Mouse (Mus musculus): Measurements from ENCODE around the gene Hcrtr1. TPM values are rescaled to one million over a fixed set of nuclear protein-coding genes. Genes with fewer than 3 reads are reported as not detected.

Hcrtr1 gene
- polyA plus RNA-seq, 1 experiment from 2014 or later: not detected

GRCm38 (mm10) chr4:130171951-130172765 is 33.0 kb upstream of the Hcrtr1 start:
- ATAC-seq (ENCODE audit: insufficient number of reproducible peaks, low FRiP score, low TSS enrichment, low read depth): peak; percentile 40; the same call in 1 of the 2 replicates
- peaks cover 6% of the 10 kb centered on the region for H3K27me3 ChIP-seq (ENCODE audit: control insufficient read depth, insufficient read depth, low read length)
- WGBS: 46% methylated on average over 11 of the region's 11 CpGs
- H3K4me2 ChIP-seq (ENCODE audit: low read depth, severe bottlenecking): peak overlapping the region; percentile 15; the same call in 1 of the 2 replicates
- peak overlapping the region; percentile 45; the same call in 1 of the 2 replicates for H3K9ac ChIP-seq (ENCODE audit: low read length)
- peaks cover 42% of the 10 kb centered on the region for H3K4me1 ChIP-seq (ENCODE audit: control insufficient read depth, insufficient read depth, low read length)
- H3K9me3 ChIP-seq (ENCODE audit: control insufficient read depth, low read length): no peaks in the 10 kb centered on the region
- DNase-seq (ENCODE audit: low spot score): peak; percentile 67
- no peak overlapping the region for H3K4me3 ChIP-seq (ENCODE audit: low read depth, low read length)
- no peaks in the 10 kb centered on the region for H3K36me3 ChIP-seq (ENCODE audit: control insufficient read depth, insufficient read depth, low read length)
- peak overlapping the region; percentile 70 for H3K27ac ChIP-seq (replicated peaks; ENCODE audit: low read depth, low read length)

DNA sequence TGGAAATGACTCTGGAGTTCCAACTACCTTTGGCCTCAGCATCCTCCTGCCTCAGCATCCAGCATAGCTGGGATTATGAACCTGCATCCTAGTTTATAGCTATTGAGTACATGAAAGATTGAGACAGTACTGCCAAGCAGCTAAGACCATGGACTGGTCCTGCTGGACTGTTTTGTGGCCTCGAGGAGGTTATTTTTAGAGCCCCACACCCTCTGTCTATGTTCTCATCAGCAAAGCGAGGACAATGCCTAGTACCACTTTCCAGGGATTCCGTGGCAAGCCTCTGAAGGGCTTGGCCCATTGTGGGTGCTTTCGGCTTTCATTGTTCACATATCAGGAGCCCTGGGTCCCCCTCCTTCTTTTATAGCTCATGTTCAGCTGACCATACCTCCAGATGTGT is 31.2 kb upstream of the Hcrtr1 start:
- ATAC-seq (ENCODE audit: insufficient number of reproducible peaks, low FRiP score, low TSS enrichment, low read depth) (no peak), DNase-seq (ENCODE audit: low spot score) (no peak)
- H3K36me3 ChIP-seq (ENCODE audit: control insufficient read depth, insufficient read depth, low read length): no peaks in the 10 kb centered on the region
- H3K9ac ChIP-seq (ENCODE audit: low read length): no peak overlapping the region
- no peak overlapping the region for H3K27ac ChIP-seq (replicated peaks; ENCODE audit: low read depth, low read length)
- peaks cover 47% of the 10 kb centered on the region for H3K4me1 ChIP-seq (ENCODE audit: control insufficient read depth, insufficient read depth, low read length)
- 87% methylated on average over 4 of the region's 4 CpGs for WGBS
- no peaks in the 10 kb centered on the region for H3K9me3 ChIP-seq (ENCODE audit: control insufficient read depth, low read length)
- H3K27me3 ChIP-seq (ENCODE audit: control insufficient read depth, insufficient read depth, low read length): peaks cover 6% of the 10 kb centered on the region
- H3K4me3 ChIP-seq (ENCODE audit: low read depth, low read length): no peak overlapping the region
- no peak overlapping the region for H3K4me2 ChIP-seq (ENCODE audit: low read depth, severe bottlenecking)

- H3K4me3 ChIP-seq (ENCODE audit: low read depth, low read length): no peak overlapping the region
- no peak overlapping the region for H3K9ac ChIP-seq (ENCODE audit: low read length)
- 85% methylated on average over 16 of the region's 16 CpGs for WGBS
- H3K9me3 ChIP-seq (ENCODE audit: control insufficient read depth, low read length): no peaks in the 10 kb centered on the region
- H3K4me1 ChIP-seq (ENCODE audit: control insufficient read depth, insufficient read depth, low read length): peaks cover 40% of the 10 kb centered on the region
- H3K27ac ChIP-seq (replicated peaks; ENCODE audit: low read depth, low read length): no peak overlapping the region
- ATAC-seq (ENCODE audit: insufficient number of reproducible peaks, low FRiP score, low TSS enrichment, low read depth) (no peak), DNase-seq (ENCODE audit: low spot score) (no peak)
- no peaks in the 10 kb centered on the region for H3K36me3 ChIP-seq (ENCODE audit: control insufficient read depth, insufficient read depth, low read length)
- peaks cover 3% of the 10 kb centered on the region for H3K27me3 ChIP-seq (ENCODE audit: control insufficient read depth, insufficient read depth, low read length)
- H3K4me2 ChIP-seq (ENCODE audit: low read depth, severe bottlenecking): no peak overlapping the region
Measured at GRCm38 (mm10) chr4:130169411-130169971, 30.3 kb upstream of the Hcrtr1 start.

GRCm38 (mm10) chr4:130168280-130169183 is 29.4 kb upstream of the Hcrtr1 start:
- Histone ChIP-seq H3K4me1 (ENCODE audit: control insufficient read depth, insufficient read depth, low read length) (peaks cover 39% of the 10 kb centered on the region), H3K27me3 (ENCODE audit: control insufficient read depth, insufficient read depth, low read length) (peaks cover 5% of the 10 kb centered on the region; the same call in 1 of the 2 replicates), H3K4me2 (ENCODE audit: low read depth, severe bottlenecking) (no peak overlapping the region), H3K9me3 (ENCODE audit: control insufficient read depth, low read length) (no peaks in the 10 kb centered on the region), H3K36me3 (ENCODE audit: control insufficient read depth, insufficient read depth, low read length) (no peaks in the 10 kb centered on the region), H3K27ac (replicated peaks; ENCODE audit: low read depth, low read length) (no peak overlapping the region), H3K4me3 (ENCODE audit: low read depth, low read length) (no peak overlapping the region), H3K9ac (ENCODE audit: low read length) (no peak overlapping the region)
- ATAC-seq (ENCODE audit: insufficient number of reproducible peaks, low FRiP score, low TSS enrichment, low read depth): no peak
- WGBS: 50% methylated on average over 16 of the region's 16 CpGs
- no peak for DNase-seq (ENCODE audit: low spot score)

GRCm38 (mm10) chr4:130167814-130168213 is 28.7 kb upstream of the Hcrtr1 start:
- DNase-seq (ENCODE audit: low spot score) (no peak), ATAC-seq (ENCODE audit: insufficient number of reproducible peaks, low FRiP score, low TSS enrichment, low read depth) (no peak)
- WGBS: 49% methylated on average over 9 of the region's 9 CpGs
- Histone ChIP-seq H3K4me3 (ENCODE audit: low read depth, low read length) (no peak overlapping the region), H3K27me3 (ENCODE audit: control insufficient read depth, insufficient read depth, low read length) (peaks cover 3% of the 10 kb centered on the region; the same call in 1 of the 2 replicates), H3K9me3 (ENCODE audit: control insufficient read depth, low read length) (no peaks in the 10 kb centered on the region), H3K9ac (ENCODE audit: low read length) (no peak overlapping the region), H3K4me2 (ENCODE audit: low read depth, severe bottlenecking) (peak overlapping the region; percentile 28; the same call in 1 of the 2 replicates), H3K36me3 (ENCODE audit: control insufficient read depth, insufficient read depth, low read length) (no peaks in the 10 kb centered on the region), H3K4me1 (ENCODE audit: control insufficient read depth, insufficient read depth, low read length) (peaks cover 46% of the 10 kb centered on the region), H3K27ac (replicated peaks; ENCODE audit: low read depth, low read length) (no peak overlapping the region)

- Histone ChIP-seq H3K27me3 (ENCODE audit: control insufficient read depth, insufficient read depth, low read length) (peaks cover 8% of the 10 kb centered on the region; the same call in 1 of the 2 replicates), H3K27ac (replicated peaks; ENCODE audit: low read depth, low read length) (no peak overlapping the region)
- 43% methylated on average over 22 of the region's 22 CpGs for WGBS
Measured at GRCm38 (mm10) chr4:130167321-130167720, 28.2 kb upstream of the Hcrtr1 start.

DNA sequence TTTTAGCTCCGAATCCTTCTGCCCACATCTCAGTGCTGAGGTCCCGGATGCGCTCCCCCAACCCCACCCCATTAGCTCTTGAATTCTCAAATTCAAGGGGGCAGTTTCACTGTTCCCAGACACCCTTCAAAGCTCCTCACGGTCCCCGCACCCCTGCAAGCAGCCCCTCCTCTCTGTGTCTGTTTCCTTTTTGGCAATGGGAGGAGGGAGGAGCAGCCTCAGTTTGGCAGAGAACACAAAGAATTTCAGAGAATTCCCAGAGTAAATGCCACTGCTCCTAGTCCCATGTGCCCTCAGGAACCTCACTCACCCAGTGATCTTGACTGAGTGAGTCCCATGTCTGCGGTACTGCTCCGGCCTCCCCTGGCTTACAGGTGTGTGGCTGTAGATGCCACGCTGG is 27.4 kb upstream of the Hcrtr1 start:
- DNase-seq (ENCODE audit: low spot score): no peak
- no peak overlapping the region for H3K4me3 ChIP-seq (ENCODE audit: low read depth, low read length)
- no peak overlapping the region for H3K4me2 ChIP-seq (ENCODE audit: low read depth, severe bottlenecking)
- H3K9ac ChIP-seq (ENCODE audit: low read length): no peak overlapping the region
- no peak for ATAC-seq (ENCODE audit: insufficient number of reproducible peaks, low FRiP score, low TSS enrichment, low read depth)
- peaks cover 37% of the 10 kb centered on the region for H3K4me1 ChIP-seq (ENCODE audit: control insufficient read depth, insufficient read depth, low read length)
- 79% methylated on average over 8 of the region's 8 CpGs for WGBS
- no peaks in the 10 kb centered on the region for H3K36me3 ChIP-seq (ENCODE audit: control insufficient read depth, insufficient read depth, low read length)
- peaks cover 8% of the 10 kb centered on the region; the same call in 1 of the 2 replicates for H3K27me3 ChIP-seq (ENCODE audit: control insufficient read depth, insufficient read depth, low read length)
- H3K27ac ChIP-seq (replicated peaks; ENCODE audit: low read depth, low read length): no peak overlapping the region
- H3K9me3 ChIP-seq (ENCODE audit: control insufficient read depth, low read length): no peaks in the 10 kb centered on the region

More at GRCm38 (mm10) chr4:130167321-130167720, 28.2 kb upstream of the Hcrtr1 start:
- peak overlapping the region; percentile 28; the same call in 1 of the 2 replicates for H3K4me2 ChIP-seq (ENCODE audit: low read depth, severe bottlenecking)
- no peaks in the 10 kb centered on the region for H3K36me3 ChIP-seq (ENCODE audit: control insufficient read depth, insufficient read depth, low read length)
- H3K4me1 ChIP-seq (ENCODE audit: control insufficient read depth, insufficient read depth, low read length): peaks cover 43% of the 10 kb centered on the region
- ATAC-seq (ENCODE audit: insufficient number of reproducible peaks, low FRiP score, low TSS enrichment, low read depth) (no peak), DNase-seq (ENCODE audit: low spot score) (no peak)
- no peak overlapping the region for H3K9ac ChIP-seq (ENCODE audit: low read length)
- H3K9me3 ChIP-seq (ENCODE audit: control insufficient read depth, low read length): no peaks in the 10 kb centered on the region
- H3K4me3 ChIP-seq (ENCODE audit: low read depth, low read length): no peak overlapping the region

DNA sequence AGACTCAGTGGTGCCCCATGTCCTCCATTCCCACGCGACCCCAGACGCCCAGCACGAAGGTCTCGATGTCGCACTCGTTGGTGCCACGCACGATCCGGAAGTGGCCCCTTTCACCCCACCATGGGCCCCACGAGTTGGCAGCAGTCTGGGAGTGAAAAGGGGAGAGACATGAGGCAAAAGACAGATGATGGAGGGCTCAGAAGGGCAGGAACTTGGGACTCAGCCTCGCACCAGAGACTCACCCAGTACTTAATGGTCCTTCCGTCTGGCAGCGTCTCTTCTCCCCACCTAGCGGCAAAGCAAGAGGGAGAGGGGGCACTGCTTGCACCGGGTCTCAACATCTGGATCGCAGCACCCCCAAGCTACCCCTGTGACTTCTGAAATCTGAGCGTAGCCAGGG is 26.9 kb upstream of the Hcrtr1 start:
- DNase-seq (ENCODE audit: low spot score) (no peak), ATAC-seq (ENCODE audit: insufficient number of reproducible peaks, low FRiP score, low TSS enrichment, low read depth) (no peak)
- H3K4me3 ChIP-seq (ENCODE audit: low read depth, low read length): no peak overlapping the region
- peaks cover 8% of the 10 kb centered on the region; the same call in 1 of the 2 replicates for H3K27me3 ChIP-seq (ENCODE audit: control insufficient read depth, insufficient read depth, low read length)
- H3K4me1 ChIP-seq (ENCODE audit: control insufficient read depth, insufficient read depth, low read length): peaks cover 32% of the 10 kb centered on the region
- WGBS: 71% methylated on average over 18 of the region's 18 CpGs
- no peak overlapping the region for H3K27ac ChIP-seq (replicated peaks; ENCODE audit: low read depth, low read length)
- no peak overlapping the region for H3K9ac ChIP-seq (ENCODE audit: low read length)
- H3K9me3 ChIP-seq (ENCODE audit: control insufficient read depth, low read length): no peaks in the 10 kb centered on the region
- H3K36me3 ChIP-seq (ENCODE audit: control insufficient read depth, insufficient read depth, low read length): no peaks in the 10 kb centered on the region
- H3K4me2 ChIP-seq (ENCODE audit: low read depth, severe bottlenecking): no peak overlapping the region
